Comparison of ENCODE assay signal across 8 mouse cellular contexts in genomic region chr10:61051993-61052613, GRCm38 (mm10). TPM values are rescaled to one million over a fixed set of nuclear protein-coding genes. Genes with fewer than 3 reads are reported as not detected.
DNase-seq lines count a peak whose midpoint lies in the region; TF ChIP-seq lines count a peak whose summit lies in the region.
"Had no signal": no experiment of that assay in that cellular context is flagged by ENCODE, and none has a peak within 500 bp of the region (broad histone marks: within the 10 kb centered on the region; RNA-seq: fewer than 3 reads in every experiment).

No protein-coding gene starts in this region.

- no peak for TF ChIP-seq POLR2A in embryonic fibroblast, embryonic 13.5 days (IDR thresholded peaks at IDR 0.05; ENCODE audit: low read depth, low read length)

- peak; percentile 90 for DNase-seq in NIH3T3 (ENCODE audit: low read depth)
- peak; percentile 76 for DNase-seq in brain, adult 2 months (ENCODE audit: low read depth, low spot score)
- DNase-seq in heart, postnatal 4 days: peak; percentile 84
- peak; percentile 82 to 83 for DNase-seq in layer of hippocampus, postnatal 10 days (ENCODE audit: low spot score in 2 of 2)
- DNase-seq in lung, postnatal 4 days: peak; percentile 40 to 73
- DNase-seq in right cerebral cortex, adult 2 months (ENCODE audit: low spot score in 2 of 2): peak; percentile 77 to 78

- no peak overlapping the region for H3K27ac ChIP-seq in embryonic fibroblast, embryonic 13.5 days (ENCODE audit: insufficient read depth, low read length)
- H3K27ac ChIP-seq: liver, embryonic 15.5 days had no signal

- H3K4me1 ChIP-seq in embryonic fibroblast, embryonic 13.5 days (ENCODE audit: control insufficient read depth, insufficient read depth, low read length): no peaks in the 10 kb centered on the region
- H3K4me1 ChIP-seq: liver, embryonic 15.5 days had no signal

- TF ChIP-seq CTCF in embryonic fibroblast, embryonic 13.5 days (IDR thresholded peaks at IDR 0.05; ENCODE audit: borderline replicate concordance, insufficient read depth, low read length): peak; percentile 95

- H3K4me3 ChIP-seq in embryonic fibroblast, embryonic 13.5 days (ENCODE audit: insufficient read depth, low read length): no peak overlapping the region
- H3K4me3 ChIP-seq: liver, embryonic 15.5 days had no signal

RNA-seq across cellular contexts. Expression of gene Pcbd1, which starts 37.0 kb away (rescaled TPM):
- polyA plus RNA-seq in embryonic fibroblast, embryonic 13.5 days (2011; ENCODE audit: insufficient read length, low read depth, missing spikeins): 3.1 and 4.5 TPM in 2 replicates
- total RNA-seq in heart, postnatal 4 days (2021): 10 to 100 TPM; 20.8 to 21.8 TPM
- 10 to 100 TPM; 13.3 to 17.9 TPM for total RNA-seq in layer of hippocampus, postnatal 10 days (2021)
